Mouse (Mus musculus): ENCODE results near the gene Barhl2. TPM values are rescaled to one million over a fixed set of nuclear protein-coding genes. Genes with fewer than 3 reads are reported as not detected.

The Barhl2 gene
- polyA plus RNA-seq, 2 experiments: 0.01 TPM; not detected in 1

- ATAC-seq (ENCODE audit: insufficient read depth) (no peak), DNase-seq (ENCODE audit: low read depth in 3 of 3, low spot score in 3 of 3) (no peak)
- Histone ChIP-seq H3K4me2 (ENCODE audit: low read depth) (no peak overlapping the region), H3K9me3 (ENCODE audit: control insufficient read depth, low read length) (no peaks in the 10 kb centered on the region), H3K36me3 (replicated peaks; ENCODE audit: control insufficient read depth, insufficient read depth, low read depth) (no peaks in the 10 kb centered on the region), H3K27me3 (ENCODE audit: control insufficient read depth, insufficient read depth, low read length) (peaks cover 95% of the 10 kb centered on the region), H3K27ac (no peak overlapping the region), H3K9ac (replicated peaks) (no peak overlapping the region), H3K4me1 (replicated peaks; ENCODE audit: control insufficient read depth in 2 of 2, insufficient read depth in 2 of 2, low read length in 1 of 2) (no peaks in the 10 kb centered on the region), H3K4me3 (ENCODE audit: insufficient read depth in 1 of 2, low read depth in 2 of 2, low read length in 2 of 2) (no peak overlapping the region)
- 3% methylated on average over 17 of the region's 17 CpGs for WGBS (ENCODE audit: insufficient replicate concordance)
- no peak for TF ChIP-seq CTCF (IDR thresholded peaks at IDR 0.05; ENCODE audit: low read depth)
- no peak for TF ChIP-seq EP300 (IDR thresholded peaks at IDR 0.05; ENCODE audit: low read depth)
Measured at GRCm38 (mm10) chr5:106455106-106455920, 2.7 kb downstream of the Barhl2 start.

GRCm38 (mm10) chr5:106454411-106455105 lies 3.4 kb downstream of the Barhl2 start:
- H3K9me3 ChIP-seq (ENCODE audit: control insufficient read depth, low read length): no peaks in the 10 kb centered on the region
- H3K4me2 ChIP-seq (ENCODE audit: low read depth): no peak overlapping the region
- H3K36me3 ChIP-seq (replicated peaks; ENCODE audit: control insufficient read depth, insufficient read depth, low read depth): no peaks in the 10 kb centered on the region
- H3K4me1 ChIP-seq (replicated peaks; ENCODE audit: control insufficient read depth in 2 of 2, insufficient read depth in 2 of 2, low read length in 1 of 2): no peaks in the 10 kb centered on the region
- H3K4me3 ChIP-seq (ENCODE audit: insufficient read depth in 1 of 2, low read depth in 2 of 2, low read length in 2 of 2): no peak overlapping the region
- TF ChIP-seq CTCF (IDR thresholded peaks at IDR 0.05; ENCODE audit: low read depth): no peak
- no peak for TF ChIP-seq EP300 (IDR thresholded peaks at IDR 0.05; ENCODE audit: low read depth)
- H3K27ac ChIP-seq: no peak overlapping the region
- 3% methylated on average over 9 of the region's 9 CpGs for WGBS (ENCODE audit: insufficient replicate concordance)
- no peak for ATAC-seq (ENCODE audit: insufficient read depth)
- no peak for DNase-seq (ENCODE audit: low read depth in 3 of 3, low spot score in 3 of 3)
- H3K9ac ChIP-seq (replicated peaks): no peak overlapping the region
- peaks cover 95% of the 10 kb centered on the region for H3K27me3 ChIP-seq (ENCODE audit: control insufficient read depth, insufficient read depth, low read length)

- no peaks in the 10 kb centered on the region for H3K9me3 ChIP-seq (ENCODE audit: control insufficient read depth, low read length)
- no peak for DNase-seq (ENCODE audit: low read depth in 3 of 3, low spot score in 3 of 3)
Measured at GRCm38 (mm10) chr5:106453886-106454321, 4.1 kb downstream of the Barhl2 start.

GRCm38 (mm10) chr5:106453181-106453885 lies 4.6 kb downstream of the Barhl2 start:
- Histone ChIP-seq H3K27me3 (ENCODE audit: control insufficient read depth, insufficient read depth, low read length) (peaks cover 95% of the 10 kb centered on the region), H3K36me3 (replicated peaks; ENCODE audit: control insufficient read depth, insufficient read depth, low read depth) (no peaks in the 10 kb centered on the region), H3K9ac (replicated peaks) (no peak overlapping the region), H3K4me2 (ENCODE audit: low read depth) (no peak overlapping the region), H3K4me1 (replicated peaks; ENCODE audit: control insufficient read depth in 2 of 2, insufficient read depth in 2 of 2, low read length in 1 of 2) (no peaks in the 10 kb centered on the region), H3K4me3 (ENCODE audit: insufficient read depth in 1 of 2, low read depth in 2 of 2, low read length in 2 of 2) (no peak overlapping the region), H3K9me3 (ENCODE audit: control insufficient read depth, low read length) (no peaks in the 10 kb centered on the region), H3K27ac (no peak overlapping the region)
- no peak for TF ChIP-seq CTCF (IDR thresholded peaks at IDR 0.05; ENCODE audit: low read depth)
- no peak for TF ChIP-seq EP300 (IDR thresholded peaks at IDR 0.05; ENCODE audit: low read depth)
- under 1% methylated on average over 45 of the region's 45 CpGs for WGBS (ENCODE audit: insufficient replicate concordance)
- DNase-seq (ENCODE audit: low read depth in 3 of 3, low spot score in 3 of 3) (no peak), ATAC-seq (ENCODE audit: insufficient read depth) (no peak)

More at GRCm38 (mm10) chr5:106453886-106454321, 4.1 kb downstream of the Barhl2 start:
- 2% methylated on average over 13 of the region's 13 CpGs for WGBS (ENCODE audit: insufficient replicate concordance)
- no peak for ATAC-seq (ENCODE audit: insufficient read depth)
- TF ChIP-seq EP300 (IDR thresholded peaks at IDR 0.05; ENCODE audit: low read depth): no peak
- TF ChIP-seq CTCF (IDR thresholded peaks at IDR 0.05; ENCODE audit: low read depth): no peak
- peaks cover 95% of the 10 kb centered on the region for H3K27me3 ChIP-seq (ENCODE audit: control insufficient read depth, insufficient read depth, low read length)
- no peak overlapping the region for H3K27ac ChIP-seq
- H3K9ac ChIP-seq (replicated peaks): no peak overlapping the region
- no peaks in the 10 kb centered on the region for H3K4me1 ChIP-seq (replicated peaks; ENCODE audit: control insufficient read depth in 2 of 2, insufficient read depth in 2 of 2, low read length in 1 of 2)
- H3K4me2 ChIP-seq (ENCODE audit: low read depth): no peak overlapping the region
- no peaks in the 10 kb centered on the region for H3K36me3 ChIP-seq (replicated peaks; ENCODE audit: control insufficient read depth, insufficient read depth, low read depth)
- H3K4me3 ChIP-seq (ENCODE audit: insufficient read depth in 1 of 2, low read depth in 2 of 2, low read length in 2 of 2): no peak overlapping the region

Measured in liver, embryonic 14.5 days (tissue).